Comparison of ENCODE assay signal across 11 mouse cellular contexts in genomic region chr11:83592853-83593252, GRCm38 (mm10). TPM values are rescaled to one million over a fixed set of nuclear protein-coding genes. Genes with fewer than 3 reads are reported as not detected.
DNase-seq lines count a peak whose midpoint lies in the region; ATAC-seq and TF ChIP-seq lines count a peak whose summit lies in the region.
"Had no signal": no experiment of that assay in that cellular context is flagged by ENCODE, and none has a peak within 500 bp of the region (broad histone marks: within the 10 kb centered on the region; RNA-seq: fewer than 3 reads in every experiment).

Ccl6 (minus strand) TSS chr11:83593087.

- no peak within 1 kb of the TSS for H3K4me2 ChIP-seq in heart, embryonic 12.5 days
- no peak within 1 kb of the TSS for H3K4me2 ChIP-seq in forebrain, embryonic 12.5 days
- H3K4me2 ChIP-seq: limb, embryonic 12.5 days had no signal

- intact Hi-C loops in heart, adult 2 months (cut with DNase I) = no loop called here

- H3K27me3 ChIP-seq in heart, adult 2 months (ENCODE audit: control insufficient read depth, insufficient read depth, low read length) = no peaks in the 10 kb centered on the region
- H3K27me3 ChIP-seq in heart, embryonic 12.5 days (replicated peaks) = 0 out of 2 replicates have a peak, but pooled peaks cover 3% of the 10 kb centered on the region
- H3K27me3 ChIP-seq in limb, embryonic 10.5 days (ENCODE audit: low read depth, poor library complexity, severe bottlenecking) = no peaks in the 10 kb centered on the region
- no peaks in the 10 kb centered on the region for H3K27me3 ChIP-seq in forebrain, embryonic 12.5 days
- H3K27me3 ChIP-seq: limb, embryonic 12.5 days had no signal

- DNase-seq in heart, adult 2 months = peak; percentile 30 to 34
- DNase-seq in thymus, postnatal 14 days = peak; percentile 8
- no peak for DNase-seq in thymus, postnatal 36 days
- DNase-seq in limb, embryonic 10.5 days (ENCODE audit: low spot score) = no peak
- DNase-seq in spleen, postnatal 10 days (ENCODE audit: low spot score in 2 of 2) = no peak
- no peak for DNase-seq in yolk sac, embryonic 10.5 days (ENCODE audit: low spot score)
- DNase-seq: midbrain, embryonic 14.5 days had no signal

- no peak within 1 kb of the TSS for H3K9ac ChIP-seq in heart, adult 2 months (ENCODE audit: low read depth, low read length)
- no peak within 1 kb of the TSS for H3K9ac ChIP-seq in heart, embryonic 12.5 days
- no peak within 1 kb of the TSS for H3K9ac ChIP-seq in forebrain, embryonic 12.5 days
- H3K9ac ChIP-seq: limb, embryonic 12.5 days had no signal

- no peaks in the 10 kb centered on the region for H3K36me3 ChIP-seq in heart, adult 2 months (ENCODE audit: control insufficient read depth, insufficient read depth, low read length)
- H3K36me3 ChIP-seq in heart, embryonic 12.5 days = no peaks in the 10 kb centered on the region
- no peaks in the 10 kb centered on the region for H3K36me3 ChIP-seq in limb, embryonic 10.5 days
- no peaks in the 10 kb centered on the region for H3K36me3 ChIP-seq in forebrain, embryonic 12.5 days (replicated peaks)
- H3K36me3 ChIP-seq: limb, embryonic 12.5 days had no signal

- ATAC-seq in heart, embryonic 12.5 days (ENCODE audit: insufficient number of reproducible peaks, low FRiP score) = no peak
- no peak for ATAC-seq in forebrain, embryonic 12.5 days (ENCODE audit: low FRiP score)
- ATAC-seq: activated CD4-positive, CD25-positive, alpha-beta regulatory T cell, adult 4 months had no signal

- no peaks in the 10 kb centered on the region for H3K79me2 ChIP-seq in heart, adult 2 months (replicated peaks; ENCODE audit: control insufficient read depth, insufficient read depth, low read length)

- TF ChIP-seq POLR2A in heart, adult 2 months (IDR thresholded peaks at IDR 0.05; ENCODE audit: insufficient read depth, low read depth, low read length) = peak; percentile 49; the same call in 1 of the 2 replicates

- H3K4me3 ChIP-seq in heart, adult 2 months = no peak within 1 kb of the TSS
- H3K4me3 ChIP-seq in heart, embryonic 12.5 days = no peak within 1 kb of the TSS
- H3K4me3 ChIP-seq in limb, embryonic 10.5 days = no peak within 1 kb of the TSS
- H3K4me3 ChIP-seq in forebrain, embryonic 12.5 days (replicated peaks) = no peak within 1 kb of the TSS
- H3K4me3 ChIP-seq: limb, embryonic 12.5 days had no signal

- no peak for TF ChIP-seq CTCF in heart, adult 2 months (IDR thresholded peaks at IDR 0.05)

- no peak within 1 kb of the TSS for H3K27ac ChIP-seq in heart, adult 2 months
- no peak within 1 kb of the TSS for H3K27ac ChIP-seq in heart, embryonic 12.5 days (ENCODE audit: poor library complexity, severe bottlenecking)
- H3K27ac ChIP-seq in limb, embryonic 10.5 days = peak within 1 kb of the TSS; percentile 71
- no peak within 1 kb of the TSS for H3K27ac ChIP-seq in forebrain, embryonic 12.5 days
- H3K27ac ChIP-seq: limb, embryonic 12.5 days had no signal

- H3K9me3 ChIP-seq in heart, embryonic 12.5 days (replicated peaks) = no peaks in the 10 kb centered on the region
- no peaks in the 10 kb centered on the region for H3K9me3 ChIP-seq in limb, embryonic 10.5 days (replicated peaks)
- H3K9me3 ChIP-seq in forebrain, embryonic 12.5 days = no peaks in the 10 kb centered on the region
- H3K9me3 ChIP-seq: limb, embryonic 12.5 days had no signal

- 34% methylated on average over 2 of the region's 2 CpGs for WGBS in heart, adult 2 months
- WGBS in heart, embryonic 12.5 days = 44% methylated on average over 2 of the region's 2 CpGs
- 36% methylated on average over 2 of the region's 2 CpGs for WGBS in limb, embryonic 10.5 days
- WGBS in forebrain, embryonic 12.5 days = 57% methylated on average over 2 of the region's 2 CpGs

- no peak for TF ChIP-seq EP300 in heart, adult 2 months (IDR thresholded peaks at IDR 0.05; ENCODE audit: insufficient read depth, low read depth, low read length)

- no peaks in the 10 kb centered on the region for H3K4me1 ChIP-seq in heart, adult 2 months (ENCODE audit: control insufficient read depth, insufficient read depth, low read length)
- no peaks in the 10 kb centered on the region for H3K4me1 ChIP-seq in heart, embryonic 12.5 days (replicated peaks)
- peaks cover 7% of the 10 kb centered on the region for H3K4me1 ChIP-seq in limb, embryonic 10.5 days
- no peaks in the 10 kb centered on the region for H3K4me1 ChIP-seq in forebrain, embryonic 12.5 days

RNA-seq across cellular contexts. Expression of gene Ccl6, which starts in this region (rescaled TPM):
- 10 to 100 TPM; 21.5 to 25.4 TPM for total RNA-seq in heart, adult 2 months (2021)
- 13.0 and 14.1 TPM in 2 replicates for polyA plus RNA-seq in heart, adult 2 months (2012; rRNA removed)
- polyA plus RNA-seq in heart, embryonic 12.5 days (2016; fragmentation: Nextera tagmentation; extraction: Ambion mirVana) = 0.86 and 1.5 TPM in 2 replicates
- polyA plus RNA-seq in limb, embryonic 10.5 days (2016; fragmentation: Nextera tagmentation; extraction: Ambion mirVana) = 1.3 and 1.6 TPM in 2 replicates
- polyA plus RNA-seq in forebrain, embryonic 12.5 days (2016; fragmentation: Nextera tagmentation; extraction: Ambion mirVana) = 0.44 and 0.91 TPM in 2 replicates

Comparison
In these comparisons a context has a peak if more than half of its experiments do, and no peak if none do; other contexts are left out.
1. DNase-seq: peak in heart, adult 2 months (2 of 2) and thymus, postnatal 14 days (single experiment); none in thymus, postnatal 36 days (0 of 2), limb, embryonic 10.5 days (single experiment), spleen, postnatal 10 days (0 of 2) and yolk sac, embryonic 10.5 days (single experiment).